Mouse (Mus musculus) cerebral cortex, adult 2 months (tissue): ENCODE results near the gene Tspan14.

Source experiments
- WGBS: fragments of 180-500 bp; shearing (Covaris S2); methylation state at CpG from one replicate; pipeline ENCODE4 v1.1.7; 2018; 5-methylcytosine and 5-hydroxymethylcytosine counted together

Tspan14 gene

GRCm38 (mm10) chr14:40975127-40975721 is 8.6 kb upstream of the Tspan14 start:
- 72% methylated on average over 6 of the region's 6 CpGs for WGBS

- WGBS, result 95% methylated on average over 2 of the region's 2 CpGs
Observed at GRCm38 (mm10) chr14:40968051-40968450, 1.4 kb upstream of the Tspan14 start.

DNA sequence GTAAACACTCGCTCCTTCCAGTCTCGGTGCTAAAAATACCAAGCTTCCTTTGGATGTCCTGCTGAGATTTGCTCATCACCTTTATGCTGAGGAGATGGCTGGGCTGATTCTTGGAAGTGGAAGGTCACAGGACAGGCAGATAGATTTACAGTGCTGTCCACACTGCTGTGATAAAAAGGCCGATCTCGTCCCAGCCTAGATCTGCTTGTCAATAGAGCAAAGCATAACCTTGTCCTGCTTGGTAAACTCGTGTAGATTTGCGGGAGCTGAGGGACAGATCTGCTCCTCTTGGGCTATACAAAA is 942 bp upstream of the Tspan14 start:
- WGBS, result 10% methylated on average over 6 of the region's 6 CpGs

GRCm38 (mm10) chr14:40966862-40967597 is 423 bp upstream of the Tspan14 start:
- WGBS, result under 1% methylated on average over 44 of the region's 62 CpGs

- WGBS, result under 1% methylated on average over 15 of the region's 15 CpGs
Observed at GRCm38 (mm10) chr14:40965507-40966356, 875 bp downstream of the Tspan14 start.

GRCm38 (mm10) chr14:40964214-40964610 is 2.4 kb downstream of the Tspan14 start:
- WGBS, result 78% methylated on average over 3 of the region's 3 CpGs

GRCm38 (mm10) chr14:40963501-40964213 is 3.0 kb downstream of the Tspan14 start:
- WGBS, result 64% methylated on average over 3 of the region's 3 CpGs

GRCm38 (mm10) chr14:40962365-40963290 is 4.0 kb downstream of the Tspan14 start:
- 57% methylated on average over 11 of the region's 11 CpGs for WGBS

DNA sequence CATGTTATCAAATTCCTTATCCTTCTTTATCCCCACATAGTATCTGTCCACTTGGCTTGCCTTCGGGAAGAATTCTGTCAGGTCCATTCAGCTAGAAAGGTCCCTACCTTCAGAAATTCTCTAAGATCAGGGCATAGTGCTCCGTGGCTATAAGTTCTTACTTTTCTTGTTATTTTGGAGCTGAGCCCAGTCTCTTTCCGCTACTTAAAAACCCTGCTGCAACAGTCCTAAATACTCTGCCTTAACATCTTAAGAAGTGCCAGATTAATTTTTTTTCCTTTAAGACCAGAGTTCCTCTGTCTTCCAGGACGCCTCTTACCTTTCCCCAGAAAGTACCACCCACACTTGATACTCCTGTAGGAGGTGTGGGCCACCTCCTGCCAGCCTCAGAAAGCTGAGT is 6.4 kb downstream of the Tspan14 start:
- 24% methylated on average over 4 of the region's 4 CpGs for WGBS

DNA sequence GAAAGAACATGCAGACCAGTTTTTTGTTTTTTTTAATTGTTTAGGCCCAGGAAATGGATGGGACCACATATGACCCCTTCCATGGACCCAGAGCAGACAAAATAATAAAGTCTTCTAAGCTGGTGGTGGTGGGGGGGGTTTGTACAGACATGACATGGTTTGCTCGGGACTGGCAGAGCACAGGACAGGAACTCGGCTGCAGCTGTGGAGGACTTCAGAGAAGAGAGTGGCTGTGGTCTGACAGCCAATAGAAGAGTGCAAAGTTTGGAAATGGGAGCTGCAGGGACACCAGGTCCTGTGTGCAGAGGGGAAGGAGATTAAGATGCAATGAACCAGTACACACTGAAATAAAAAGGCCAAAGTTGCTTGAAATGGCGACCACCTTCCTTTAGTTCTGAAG is 7.0 kb downstream of the Tspan14 start:
- 39% methylated on average over 3 of the region's 3 CpGs for WGBS

DNA sequence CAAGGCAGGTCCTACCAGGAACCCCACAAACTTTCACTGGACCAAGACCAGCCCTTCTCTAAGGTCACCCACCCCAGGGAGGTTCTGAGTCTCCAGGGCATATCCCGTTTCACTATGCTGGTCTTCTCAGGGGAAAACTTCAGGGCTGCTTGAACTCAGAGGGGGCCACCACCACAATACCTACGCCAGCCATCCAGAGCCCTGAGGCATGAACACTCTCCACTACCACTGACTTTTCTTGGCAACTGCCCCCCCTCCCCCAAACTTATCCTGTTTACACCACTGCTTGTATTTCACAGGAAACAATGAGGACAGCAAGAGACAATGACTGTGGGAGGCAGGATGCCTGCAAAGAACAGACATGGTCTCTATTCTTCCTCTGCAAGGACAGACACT is 7.6 kb downstream of the Tspan14 start:
- 68% methylated on average over 2 of the region's 2 CpGs for WGBS

DNA sequence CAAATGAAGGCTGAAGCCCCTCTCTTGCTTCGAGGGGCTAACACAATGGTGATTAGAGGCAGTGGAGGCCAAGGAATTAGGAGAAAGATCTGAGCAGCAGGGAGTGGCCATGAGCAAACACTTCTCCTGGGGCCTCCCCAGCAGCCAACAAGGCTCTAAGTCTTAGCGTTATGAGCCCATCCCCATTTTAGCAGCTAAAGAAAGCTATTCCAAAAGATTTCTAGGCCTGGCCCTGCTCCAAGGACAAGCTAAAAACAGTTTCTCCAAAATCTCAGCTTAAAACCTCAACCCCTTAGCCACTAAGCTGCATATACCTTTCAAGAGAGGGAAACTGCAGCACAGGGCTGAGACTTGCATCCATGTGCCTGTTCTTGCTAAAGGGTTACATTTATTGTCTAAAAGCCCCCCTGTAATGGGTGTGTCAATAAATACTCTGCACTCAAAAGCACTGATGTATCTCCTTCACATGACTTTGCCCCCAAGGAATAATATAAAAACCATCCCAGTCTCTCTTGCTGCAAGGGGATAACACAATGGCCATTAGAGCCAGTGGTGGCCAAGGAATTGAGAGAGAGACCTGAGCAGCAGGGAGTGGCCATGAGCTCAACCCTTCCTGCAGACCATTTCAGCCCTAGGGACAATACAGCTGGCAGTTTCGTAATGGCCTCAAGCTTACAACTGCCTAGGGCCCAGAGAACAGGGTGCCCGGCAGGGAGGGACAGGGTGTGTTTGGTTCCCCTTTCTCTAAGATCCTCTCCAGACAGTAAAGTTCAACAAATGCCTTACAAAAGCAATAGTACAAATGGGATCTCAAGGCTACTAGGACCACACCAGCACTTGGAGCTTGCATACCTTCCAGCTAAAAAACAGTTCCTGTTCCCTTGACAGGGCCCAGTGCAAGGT is 8.3 kb downstream of the Tspan14 start:
- WGBS, result 29% methylated on average over 4 of the region's 4 CpGs

GRCm38 (mm10) chr14:40957607-40958006 is 9.0 kb downstream of the Tspan14 start:
- WGBS, result 27% methylated on average over 3 of the region's 3 CpGs

DNA sequence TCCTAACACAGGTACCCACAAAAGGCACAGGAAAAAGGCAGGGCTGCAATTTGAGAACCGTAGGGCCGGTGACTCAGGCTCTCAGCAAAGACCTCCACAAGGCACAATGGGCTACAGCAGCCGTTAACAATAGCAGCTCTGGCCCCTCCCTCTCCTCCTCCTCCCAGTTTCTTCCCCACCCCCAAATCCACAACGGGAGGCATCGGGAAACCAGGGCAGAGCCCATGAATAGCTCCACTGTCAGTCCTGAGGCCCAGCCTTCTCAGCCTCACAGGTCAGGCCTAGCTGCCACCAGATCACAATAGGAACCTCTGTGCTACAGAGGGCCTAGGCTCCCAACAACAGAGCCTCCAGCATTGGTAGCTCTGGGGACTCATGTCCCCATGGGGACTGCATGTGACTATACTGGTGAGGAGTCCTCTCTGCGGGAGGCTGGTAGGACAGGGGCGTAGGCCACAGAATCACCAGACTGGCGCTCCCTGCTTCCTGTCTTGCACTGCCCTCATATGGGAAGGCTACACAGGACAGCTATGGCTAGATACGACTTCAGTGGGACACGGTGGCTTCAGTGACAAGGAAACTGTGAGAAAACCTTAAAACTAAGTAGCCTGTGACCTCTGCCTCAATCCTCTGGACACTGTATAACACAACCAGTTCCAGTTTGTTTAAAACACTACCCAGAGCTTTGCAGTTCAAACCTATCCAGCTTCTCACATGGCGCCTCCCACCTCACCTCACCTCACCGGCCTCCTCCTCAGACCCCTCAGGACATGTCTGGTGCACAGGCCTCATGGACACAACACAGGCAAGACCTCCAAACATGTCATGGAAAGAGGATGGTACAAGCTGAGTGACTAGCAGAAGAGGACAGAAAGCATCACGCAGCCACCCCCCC is 10.1 kb downstream of the Tspan14 start:
- WGBS, result 18% methylated on average over 13 of the region's 13 CpGs

GRCm38 (mm10) chr14:40955596-40956251 is 10.9 kb downstream of the Tspan14 start:
- 9% methylated on average over 10 of the region's 10 CpGs for WGBS

DNA sequence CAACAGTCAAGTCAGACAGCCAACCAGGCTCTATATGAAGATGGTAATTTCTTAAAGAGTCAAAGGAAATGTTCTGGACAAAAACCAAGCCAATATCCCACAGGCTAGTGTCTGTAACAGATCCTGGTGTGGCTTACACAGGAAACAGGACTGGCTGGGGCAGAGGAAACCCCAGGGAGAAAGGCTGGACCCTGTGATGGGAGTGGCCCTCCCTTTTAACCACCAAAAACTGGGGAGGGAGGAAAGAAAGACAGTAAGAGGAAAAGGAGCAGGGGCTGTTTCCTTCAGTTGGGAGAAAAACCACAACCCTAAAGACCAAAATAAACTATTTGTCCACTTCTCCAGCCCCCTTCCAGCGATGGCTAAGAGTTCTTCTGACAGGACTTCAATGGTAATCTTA is 11.5 kb downstream of the Tspan14 start:
- 44% methylated on average over 1 of the region's 1 CpGs for WGBS

GRCm38 (mm10) chr14:40953381-40953780 is 13.2 kb downstream of the Tspan14 start:
- 39% methylated on average over 5 of the region's 5 CpGs for WGBS

DNA sequence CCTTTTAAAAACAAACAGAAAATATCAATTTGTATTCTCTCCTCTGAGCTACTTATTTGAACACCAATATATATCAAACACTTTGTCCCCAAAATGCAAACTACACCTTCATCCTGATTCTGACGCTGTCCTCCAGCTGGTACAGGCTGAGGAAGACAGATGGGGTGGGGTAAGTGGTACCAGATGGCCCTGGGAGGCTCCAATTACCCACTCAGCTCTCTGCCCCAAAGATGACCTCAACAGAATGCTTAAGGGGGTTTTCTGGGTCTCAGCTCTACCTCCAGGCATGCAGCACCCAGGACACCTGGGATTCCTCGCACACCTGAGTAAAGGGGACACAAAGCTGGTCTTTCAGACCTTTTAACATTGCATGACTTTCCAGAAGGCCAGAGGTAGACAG is 13.9 kb downstream of the Tspan14 start:
- WGBS, result 67% methylated on average over 2 of the region's 2 CpGs
